Mouse (Mus musculus): ENCODE results near the gene Cfdp1. TPM values are rescaled to one million over a fixed set of nuclear protein-coding genes. Genes with fewer than 3 reads are reported as not detected.

Cfdp1 gene
- total RNA-seq, 2 experiments from 2014 or later, result 62.8 to 100 TPM

DNA sequence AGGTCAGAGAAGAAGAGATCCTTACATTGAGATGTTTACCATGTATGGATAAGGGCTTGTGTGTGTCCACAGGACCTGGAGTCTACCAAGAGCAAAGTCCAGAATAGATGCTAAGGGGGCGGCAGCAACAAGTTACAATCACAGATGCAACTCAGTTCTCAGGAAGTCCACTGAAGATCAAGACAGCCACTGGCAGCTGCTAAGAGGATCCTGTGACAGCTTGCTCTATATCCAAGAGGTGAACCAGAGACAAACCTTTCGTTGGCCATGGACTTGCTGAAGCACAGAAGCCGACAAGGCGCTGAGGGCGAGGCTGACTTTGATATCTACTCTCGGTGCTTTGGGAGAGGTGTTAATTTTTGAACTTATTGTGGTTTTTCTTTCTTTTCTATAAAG is 82.5 kb downstream of the Cfdp1 start:
- no peak for ATAC-seq (ENCODE audit: poor library complexity, severe bottlenecking)

DNA sequence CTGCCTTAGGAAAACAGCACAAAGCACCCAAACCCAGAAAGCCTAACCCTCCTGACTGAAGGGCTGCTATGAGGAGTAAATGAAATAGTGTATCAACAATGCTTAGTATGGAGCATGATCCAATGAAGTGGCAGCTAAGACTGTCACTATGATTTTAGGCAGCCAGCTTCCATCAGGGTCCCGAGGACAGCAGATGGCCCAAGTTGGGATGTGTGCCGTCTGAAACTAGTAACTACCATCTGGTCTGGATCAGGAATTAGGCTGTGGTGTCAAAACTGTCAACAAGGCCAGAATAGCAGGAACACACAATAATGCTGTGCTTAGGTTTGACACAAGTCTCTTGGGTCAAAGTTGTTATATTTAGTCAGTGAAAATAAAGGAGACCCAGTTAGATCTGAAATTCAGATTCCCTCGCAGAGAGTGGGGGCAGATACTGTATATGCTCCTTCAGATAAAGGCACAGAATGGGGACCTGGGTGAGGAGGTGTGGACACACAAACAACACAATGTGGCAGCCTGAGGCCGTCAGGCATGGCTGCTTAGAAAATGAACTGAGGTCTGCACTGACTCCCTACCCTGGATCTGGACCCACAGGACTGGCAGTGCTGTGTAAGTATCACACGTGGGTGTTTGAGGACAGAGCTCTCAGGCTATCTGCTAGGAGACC is 83.0 kb downstream of the Cfdp1 start:
- no peak for ATAC-seq (ENCODE audit: poor library complexity, severe bottlenecking)

DNA sequence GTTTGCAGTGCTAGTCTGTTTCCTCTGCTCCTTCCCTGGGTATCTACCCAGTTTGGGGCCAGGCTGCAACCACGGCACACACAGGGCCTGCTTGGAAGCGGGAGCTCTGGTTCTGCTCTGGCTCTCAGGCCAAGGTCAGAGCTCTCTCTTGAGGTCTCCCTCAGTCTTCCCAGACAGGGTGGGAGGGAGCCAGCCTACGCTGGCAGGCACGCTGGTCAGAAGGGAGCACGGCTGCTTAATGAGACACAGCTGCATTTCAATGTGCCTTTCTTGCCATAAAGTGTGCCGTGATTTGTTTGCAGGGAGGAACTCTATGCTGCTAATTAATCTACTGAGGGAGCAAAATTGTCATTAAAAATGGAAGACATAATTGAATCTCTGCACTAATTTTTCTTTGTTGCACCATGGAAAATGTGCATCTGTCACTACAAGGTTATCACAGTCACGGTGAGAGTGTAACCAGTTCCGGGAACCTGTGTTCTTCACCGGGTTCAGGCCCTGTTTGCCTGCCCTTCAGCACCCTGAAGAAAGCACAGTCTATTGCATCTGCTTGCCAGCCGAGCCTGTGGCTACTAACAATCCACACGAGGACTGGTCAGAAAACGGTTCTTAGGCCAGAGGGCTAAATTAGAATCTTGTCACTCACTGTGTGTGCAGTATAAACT is 84.2 kb downstream of the Cfdp1 start:
- no peak for ATAC-seq (ENCODE audit: poor library complexity, severe bottlenecking)

DNA sequence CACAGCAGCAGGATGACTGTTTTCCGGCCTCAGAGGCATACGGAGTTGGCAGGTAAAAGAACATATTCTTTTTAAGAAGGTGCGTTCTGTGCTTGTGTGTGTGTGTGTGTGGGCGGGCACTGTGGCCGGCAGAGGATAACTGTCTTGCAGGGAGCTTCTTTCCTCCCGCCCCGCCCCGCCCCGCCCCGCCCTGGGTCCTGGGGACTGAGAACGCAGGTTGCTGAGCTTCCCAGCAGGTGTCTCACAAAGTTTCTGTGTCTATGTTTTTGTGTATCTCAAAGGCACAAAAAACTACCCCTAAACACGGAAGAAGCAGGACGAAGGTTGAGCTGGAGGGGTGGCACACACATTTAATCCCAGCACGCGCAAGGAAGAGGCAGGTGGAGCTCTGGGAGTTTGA is 84.8 kb downstream of the Cfdp1 start:
- ATAC-seq (ENCODE audit: poor library complexity, severe bottlenecking), result no peak

DNA sequence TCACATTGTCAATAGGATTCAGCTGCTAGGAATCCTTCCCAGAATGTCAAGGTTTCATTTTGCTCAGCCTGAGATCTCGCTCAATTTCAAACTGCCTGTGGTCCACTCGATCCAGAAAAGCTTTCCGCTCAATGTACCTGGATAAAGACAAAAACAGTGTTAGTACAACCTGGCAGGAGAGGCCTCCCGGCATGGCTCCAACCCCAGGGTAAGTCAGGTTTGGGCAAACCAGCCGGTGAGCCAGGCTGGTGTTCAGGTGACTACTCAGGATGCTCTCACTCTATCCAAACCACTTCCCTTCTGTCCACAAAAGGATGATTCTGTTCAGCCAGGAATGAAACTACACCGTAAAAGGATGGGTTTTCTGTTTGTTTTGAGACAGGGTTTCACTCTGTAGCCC is 85.4 kb downstream of the Cfdp1 start:
- no peak for ATAC-seq (ENCODE audit: poor library complexity, severe bottlenecking)

DNA sequence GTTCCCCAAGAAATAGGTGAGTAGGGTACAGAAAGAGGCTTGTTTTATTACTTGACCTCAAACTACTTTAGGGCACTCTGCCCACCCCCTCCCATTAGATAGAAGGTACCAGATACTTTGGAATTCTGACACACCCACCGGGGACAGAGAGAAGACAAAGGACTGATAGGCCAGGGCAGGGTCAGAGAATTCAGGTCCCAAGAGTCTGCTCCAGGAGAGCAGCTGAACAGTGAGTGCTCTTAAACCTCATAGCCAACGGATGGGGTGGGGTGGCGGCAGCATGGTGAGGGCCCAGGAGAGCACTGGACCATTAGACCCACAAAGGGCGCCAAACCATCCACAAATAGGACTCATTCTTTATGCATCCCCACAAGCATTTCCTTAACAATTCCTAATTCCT is 88.5 kb downstream of the Cfdp1 start:
- no peak for ATAC-seq (ENCODE audit: poor library complexity, severe bottlenecking)

DNA sequence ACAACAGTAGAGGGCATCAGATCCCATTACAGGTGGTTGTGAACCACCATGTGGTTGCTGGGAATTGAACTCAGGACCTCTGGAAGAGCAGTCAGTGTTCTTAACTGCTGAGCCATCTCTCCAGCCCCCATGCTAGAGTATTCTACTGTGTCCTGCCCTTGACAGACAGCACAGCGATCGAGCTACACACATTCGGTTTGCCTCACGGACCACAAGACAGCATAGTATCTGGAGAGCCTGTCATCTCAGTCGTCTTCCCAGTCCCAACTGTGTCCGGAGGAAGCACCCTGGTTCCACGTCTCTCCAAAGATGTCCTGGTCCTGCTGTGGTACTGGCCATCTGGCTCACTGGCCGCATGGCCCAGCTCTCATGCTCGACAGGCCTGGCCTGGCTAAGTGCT is 89.0 kb downstream of the Cfdp1 start:
- no peak for ATAC-seq (ENCODE audit: poor library complexity, severe bottlenecking)

DNA sequence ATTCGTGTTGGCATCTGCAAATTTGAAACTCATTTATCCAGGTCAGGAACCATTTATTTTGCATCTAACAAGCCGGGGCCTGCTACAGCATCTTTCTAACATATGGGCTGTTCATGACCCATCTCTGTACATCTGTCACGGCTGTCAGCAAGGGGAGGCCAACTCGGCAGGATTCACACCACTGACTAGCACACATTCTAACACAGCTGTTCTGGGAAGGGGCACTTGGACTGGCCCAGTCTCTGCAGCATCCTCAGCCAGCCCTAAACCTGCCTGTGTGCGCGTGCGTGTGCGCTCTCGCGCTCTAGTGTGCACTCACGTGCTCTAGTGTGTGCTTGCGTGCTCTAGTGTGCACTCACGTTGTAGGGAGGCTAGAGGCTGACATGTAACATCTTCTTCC is 93.4 kb downstream of the Cfdp1 start:
- no peak for ATAC-seq (ENCODE audit: poor library complexity, severe bottlenecking)

DNA sequence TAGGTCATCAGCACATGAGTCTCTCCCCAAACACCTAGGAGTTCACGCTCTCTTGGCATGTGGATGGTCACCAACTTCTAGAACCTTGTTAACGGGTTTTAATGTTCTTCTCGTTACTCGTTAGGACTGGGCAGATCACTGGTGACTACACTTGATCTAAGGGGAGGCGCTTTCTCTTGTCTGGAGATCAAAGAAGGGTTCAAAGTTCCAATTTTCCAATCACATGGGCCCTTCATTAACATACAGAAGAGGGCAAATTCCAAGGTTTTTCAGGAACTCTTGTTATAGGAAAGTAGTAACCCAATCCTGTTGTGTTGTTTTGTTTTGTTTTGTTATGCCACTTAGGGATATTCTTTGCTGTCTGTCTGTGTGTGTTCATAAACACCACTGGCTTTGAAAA is 95.3 kb downstream of the Cfdp1 start:
- ATAC-seq (ENCODE audit: poor library complexity, severe bottlenecking), result no peak

DNA sequence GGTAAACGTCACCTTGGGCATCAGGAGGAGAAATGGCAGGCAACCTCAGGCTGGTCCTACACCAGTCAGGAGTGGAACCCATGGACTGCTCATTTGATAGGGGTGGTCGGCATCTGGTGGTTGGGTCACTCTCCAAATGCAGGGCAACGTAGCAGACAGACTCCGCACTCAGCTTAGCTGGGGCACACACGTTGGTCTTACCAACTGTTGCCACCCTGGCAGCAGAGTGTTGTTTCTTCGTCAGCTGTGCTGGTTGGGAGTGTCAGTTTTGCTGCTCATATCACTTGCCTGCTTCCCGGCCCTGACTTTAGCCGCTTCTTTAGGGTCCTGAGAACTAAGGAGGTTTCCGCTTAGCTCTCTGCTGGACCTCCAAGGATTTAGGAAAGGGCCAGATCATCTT is 96.5 kb downstream of the Cfdp1 start:
- ATAC-seq (ENCODE audit: poor library complexity, severe bottlenecking), result no peak

DNA sequence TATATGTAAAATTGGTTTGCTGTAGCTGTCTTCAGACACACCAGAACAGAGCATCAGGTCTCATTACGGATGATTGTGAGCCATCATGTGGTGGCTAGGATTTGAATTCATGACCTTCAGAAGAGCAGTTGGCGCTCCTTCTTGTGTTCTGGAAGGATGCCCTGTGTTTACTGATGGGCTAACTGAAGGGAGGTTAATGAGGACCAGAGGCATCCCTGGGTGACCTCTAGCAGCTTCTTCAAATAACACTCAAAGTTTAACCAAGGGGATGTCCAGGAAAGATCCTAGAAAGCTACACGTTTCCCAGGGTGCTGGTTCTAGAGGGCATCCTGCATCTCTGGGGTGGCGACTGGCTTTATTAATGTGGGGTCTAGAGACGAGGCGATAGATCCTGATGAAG is 99.4 kb downstream of the Cfdp1 start:
- ATAC-seq (ENCODE audit: poor library complexity, severe bottlenecking), result no peak

DNA sequence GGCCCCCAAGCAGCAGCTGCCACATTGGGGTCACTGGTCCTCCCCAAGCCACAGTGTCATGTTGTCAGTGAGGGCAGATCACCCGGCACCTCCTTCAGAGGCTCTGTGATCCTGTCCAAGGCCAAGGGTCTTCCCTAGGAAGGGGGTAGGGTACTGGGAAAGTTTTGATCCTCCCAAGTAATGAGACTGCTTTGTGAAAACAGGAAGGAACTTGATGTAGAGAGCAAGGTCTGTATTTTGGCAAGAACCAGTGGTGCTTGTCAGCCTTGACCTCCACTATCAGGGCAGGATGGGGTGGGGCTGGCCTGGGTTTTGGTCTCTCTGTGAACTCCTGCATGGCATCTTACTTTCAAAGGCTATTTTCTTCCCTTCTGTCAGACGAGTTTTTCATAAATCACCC is 100.0 kb downstream of the Cfdp1 start:
- no peak for ATAC-seq (ENCODE audit: poor library complexity, severe bottlenecking)

DNA sequence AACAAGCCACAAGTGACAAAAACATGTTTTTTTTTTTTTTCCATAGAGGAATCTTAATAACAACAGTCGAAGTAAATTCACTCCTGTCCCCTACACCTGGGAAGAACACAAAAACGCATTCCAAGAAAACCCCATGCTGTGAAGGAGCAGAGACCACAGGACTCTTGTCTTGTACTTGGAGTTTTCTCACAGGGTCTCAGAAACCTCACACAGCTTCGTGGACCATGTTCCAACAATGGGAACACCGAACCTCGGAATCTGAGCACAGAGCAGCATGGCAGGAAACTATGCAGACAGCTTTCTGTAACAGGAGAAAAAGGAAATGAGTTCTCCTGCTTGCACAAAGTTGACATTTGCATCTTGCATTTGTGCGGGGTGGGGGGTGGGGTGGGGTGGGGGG is 105.3 kb downstream of the Cfdp1 start:
- no peak for ATAC-seq (ENCODE audit: poor library complexity, severe bottlenecking)

DNA sequence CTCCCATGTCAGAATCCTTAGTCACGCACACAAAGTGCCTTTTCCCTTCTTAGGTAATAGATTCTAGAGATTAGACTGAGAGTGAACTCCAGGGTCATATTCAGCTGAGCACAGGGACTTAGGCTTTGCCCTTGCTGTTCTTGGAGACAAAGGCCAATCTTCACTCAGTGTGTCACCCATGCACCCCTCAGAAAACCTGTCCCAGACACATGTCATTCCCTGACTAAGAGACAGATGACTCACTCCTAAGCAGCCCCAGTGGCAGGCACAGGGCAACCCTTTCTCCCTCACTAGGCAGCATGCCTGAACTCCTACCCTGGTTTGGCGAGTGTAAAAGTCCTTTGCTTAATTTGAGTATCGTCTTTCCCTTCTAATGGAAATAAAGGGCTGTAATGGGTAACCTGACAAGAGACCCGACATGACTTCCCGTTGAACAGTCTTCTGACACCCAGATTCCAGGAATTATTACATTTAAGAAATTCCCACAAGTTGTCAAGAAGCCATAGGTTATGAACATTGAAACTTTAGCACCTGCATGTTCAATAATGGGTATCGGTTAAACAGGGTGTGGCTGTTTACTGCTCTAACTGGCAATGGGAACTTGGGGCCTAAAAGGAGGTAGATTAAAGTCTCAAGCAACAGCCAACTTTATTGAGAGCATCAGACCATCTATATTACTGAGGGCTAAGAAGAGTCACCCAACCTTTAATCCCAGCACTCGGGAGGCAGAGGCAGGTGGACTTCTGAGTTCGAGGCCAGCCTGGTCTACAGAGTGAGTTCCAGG is 106.0 kb downstream of the Cfdp1 start:
- ATAC-seq (ENCODE audit: poor library complexity, severe bottlenecking), result no peak

DNA sequence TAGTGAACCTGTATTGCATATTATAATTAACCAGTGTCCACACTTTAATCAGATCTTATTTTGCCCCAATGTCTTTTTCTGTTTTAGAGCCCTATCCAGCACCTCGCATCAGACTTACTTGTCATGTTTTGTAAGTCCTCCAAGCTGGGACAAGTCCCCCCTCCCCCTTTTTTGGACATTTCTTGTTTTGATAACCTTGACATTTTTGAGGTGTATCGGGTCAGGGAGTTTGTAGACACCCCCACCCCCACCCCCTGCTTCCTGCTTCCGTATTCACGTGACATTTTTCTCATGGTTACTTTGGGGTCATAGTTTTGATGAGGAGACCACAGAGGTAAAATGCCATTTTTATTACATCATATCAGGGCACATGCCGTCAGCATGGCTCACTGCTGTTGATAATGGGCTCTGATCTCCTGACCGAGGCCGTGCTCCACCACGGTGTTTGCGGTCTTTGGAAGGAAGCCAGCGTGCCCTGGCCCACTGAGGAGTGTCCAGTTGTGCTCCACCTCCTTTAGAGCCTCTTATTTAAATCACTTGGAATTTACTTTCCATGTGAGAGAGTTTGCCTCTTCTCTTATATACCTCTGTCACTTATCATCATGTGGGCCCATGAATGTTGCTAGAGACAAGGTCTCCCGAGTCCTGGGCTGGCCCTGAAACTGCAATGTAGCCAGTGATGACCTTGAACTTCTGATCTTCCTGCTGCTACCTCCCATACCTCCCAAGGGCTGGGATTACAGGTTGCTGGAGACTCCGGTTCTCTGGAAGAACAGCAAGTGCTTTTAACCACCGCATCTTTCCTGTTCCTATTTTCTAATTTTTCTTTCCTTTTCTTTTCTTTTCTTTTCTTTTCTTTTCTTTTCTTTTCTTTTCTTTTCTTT is 107.3 kb downstream of the Cfdp1 start:
- no peak for ATAC-seq (ENCODE audit: poor library complexity, severe bottlenecking)

DNA sequence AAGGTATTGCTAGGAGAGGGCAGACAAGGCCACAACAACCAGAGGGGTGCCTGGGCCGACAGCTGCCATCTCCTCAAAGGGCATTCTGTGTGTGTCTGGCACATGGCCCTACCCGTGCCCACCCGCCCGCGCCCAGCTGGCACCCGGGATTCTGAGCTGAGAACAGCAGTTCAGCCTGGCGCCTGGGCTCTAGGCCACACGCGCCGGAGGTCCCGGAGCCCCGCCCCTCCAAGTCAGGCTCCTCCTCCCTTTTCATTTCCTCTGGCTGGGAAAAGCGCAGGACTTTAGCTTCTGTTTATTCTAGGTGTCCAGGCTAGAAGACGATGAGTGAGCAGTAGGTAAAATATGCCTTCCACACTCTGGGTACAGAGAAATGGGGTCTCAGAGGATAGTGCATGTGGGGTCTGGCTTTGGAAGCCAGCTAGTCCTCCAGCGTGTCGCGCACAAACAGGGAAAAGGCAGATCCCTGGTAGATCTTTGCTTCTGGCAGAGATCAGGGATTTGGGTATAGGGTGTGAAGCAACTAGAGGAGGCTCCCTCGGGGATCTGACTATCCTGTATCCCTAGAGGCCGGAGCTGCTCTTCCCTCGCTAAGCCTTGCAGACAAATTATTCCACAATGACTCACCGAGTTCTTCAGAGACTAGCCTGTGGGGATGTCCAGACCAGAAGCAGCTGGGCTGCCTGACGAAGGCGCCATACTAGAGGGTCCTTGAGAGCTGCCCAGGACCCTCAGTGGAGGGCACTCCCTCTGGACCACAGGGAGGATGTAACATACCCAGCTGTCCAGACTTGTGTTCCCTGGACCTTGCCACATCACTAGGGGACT is 108.3 kb downstream of the Cfdp1 start:
- peak; percentile 35; the same call in 1 of the 2 replicates for ATAC-seq (ENCODE audit: poor library complexity, severe bottlenecking)

DNA sequence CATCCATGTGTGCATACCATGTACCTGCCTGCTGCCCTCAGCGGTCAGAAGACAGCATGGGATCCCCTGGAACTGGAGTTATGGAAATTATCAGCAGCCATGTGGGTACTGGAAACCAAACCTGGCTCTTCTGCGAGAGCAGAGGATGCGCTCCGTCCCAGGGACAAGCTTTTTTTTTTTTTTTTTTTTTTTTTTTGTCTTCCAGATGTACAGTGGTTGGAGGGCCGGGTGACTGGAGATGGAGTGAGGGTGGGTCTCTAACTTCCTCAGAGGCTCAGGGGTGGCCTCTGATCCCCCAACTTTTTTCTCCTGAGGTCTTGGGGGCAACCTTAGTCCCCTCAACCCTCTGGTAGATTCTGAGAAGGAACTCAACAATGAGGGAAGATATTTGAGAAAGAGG is 109.0 kb downstream of the Cfdp1 start:
- no peak for ATAC-seq (ENCODE audit: poor library complexity, severe bottlenecking)

DNA sequence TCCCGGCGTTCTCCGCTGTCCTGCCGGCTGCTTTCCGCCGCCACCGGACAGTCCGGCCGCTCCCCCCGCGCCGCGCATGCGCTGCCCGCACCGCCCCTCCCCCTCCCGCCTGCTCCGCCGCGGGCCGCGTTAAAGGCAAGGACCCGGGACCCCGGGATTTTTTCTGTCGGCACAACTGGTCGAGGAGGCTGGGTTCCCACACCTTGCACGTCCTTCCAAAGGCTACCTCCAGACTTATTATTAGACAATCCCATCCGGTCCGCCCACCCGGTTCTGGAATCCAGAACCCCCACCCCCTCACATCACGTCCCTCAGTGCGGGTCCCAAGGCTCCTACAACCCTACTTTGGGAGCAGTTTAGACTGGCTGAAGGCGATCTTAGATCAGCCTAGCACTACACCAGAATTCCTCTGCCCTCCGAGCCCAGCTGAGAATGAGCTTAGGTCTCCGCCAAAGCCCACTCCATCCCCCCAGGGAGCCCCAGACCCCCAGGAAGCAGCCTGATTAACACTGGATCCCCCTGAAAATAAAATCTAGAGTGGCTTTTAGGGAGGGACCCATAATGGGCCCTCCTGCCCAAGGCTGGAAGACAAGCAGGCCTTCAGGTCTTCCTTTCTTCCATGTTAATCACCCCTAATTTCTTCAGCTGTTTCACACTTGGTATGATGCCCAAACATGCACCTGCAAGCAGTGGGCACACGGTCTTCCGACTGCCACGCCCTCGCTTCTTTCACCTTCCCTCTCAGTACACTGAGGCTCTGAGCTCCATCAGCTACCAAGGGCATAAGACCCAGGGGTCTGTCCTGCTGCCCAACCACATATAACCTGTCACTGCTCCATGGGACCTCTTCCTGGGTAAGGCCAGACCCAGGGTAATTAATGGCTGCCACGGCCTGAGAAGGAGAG is 110.0 kb downstream of the Cfdp1 start, which contains the start of gene Bcar1:
Bcar1 (minus strand) TSS at position 18 of the 905 bp plus-strand sequence.
- no peak for ATAC-seq (ENCODE audit: poor library complexity, severe bottlenecking)
